Mouse (Mus musculus) neural tube, embryonic 14.5 days (tissue): ENCODE data around the gene Iglon5. TPM values are rescaled to one million over a fixed set of nuclear protein-coding genes. Genes with fewer than 3 reads are reported as not detected.

ENCODE experiments used
- ATAC-seq: fragments of 200-750 bp; cut with Nextera tagmentation; 2 replicates; pipeline ENCODE4 v1.8.0; 2017; ENCODE audit warnings: low read depth, mild to moderate bottlenecking, moderate TSS enrichment, moderate library complexity
- H3K27ac ChIP-seq: fragments of 300-500 bp; sonication (generic); 2 replicates; pipeline ENCODE4 v1.5.1; 2014; ENCODE audit warnings: low read depth, mild to moderate bottlenecking, control low read depth, low read length, moderate library complexity, mixed read lengths
- H3K27me3 ChIP-seq: fragments of 300-500 bp; sonication (generic); 2 replicates; pipeline ENCODE4 v1.6.1; 2014; ENCODE audit warnings: low read length; ENCODE audit not compliant: control insufficient read depth, insufficient read depth
- H3K36me3 ChIP-seq: fragments of 300-500 bp; sonication (generic); 2 replicates; pipeline ENCODE4 v1.6.1; 2014; ENCODE audit warnings: low read length, mixed read lengths; ENCODE audit not compliant: control insufficient read depth, insufficient read depth
- H3K4me1 ChIP-seq: fragments of 300-500 bp; sonication (generic); 2 replicates; pipeline ENCODE4 v1.6.1; 2014; ENCODE audit warnings: low read length; ENCODE audit not compliant: control insufficient read depth, insufficient read depth
- H3K4me2 ChIP-seq: fragments of 300-500 bp; sonication (generic); 2 replicates; pipeline ENCODE4 v1.6.1; 2014; ENCODE audit warnings: mild to moderate bottlenecking, low read depth, low read length, control low read depth
- H3K4me3 ChIP-seq: fragments of 300-500 bp; sonication (generic); 2 replicates; pipeline ENCODE4 v1.5.1; 2014; ENCODE audit warnings: low read depth, low read length, control low read depth, mixed read lengths
- H3K9ac ChIP-seq: fragments of 300-500 bp; sonication (generic); replicated peaks from 2 replicates; pipeline ENCODE4 v1.6.1; 2014; ENCODE audit warnings: low read depth, mild to moderate bottlenecking, control low read depth, low read length, mixed read lengths
- H3K9me3 ChIP-seq: fragments of 300-500 bp; sonication (generic); 2 replicates; pipeline ENCODE4 v1.6.1; 2016; ENCODE audit warnings: low read length; ENCODE audit not compliant: control insufficient read depth
- WGBS: fragments of 180-500 bp; shearing (Covaris S2); extraction: QIAGEN DNeasy Blood & Tissue Kit; methylation state at CpG from one replicate; pipeline ENCODE4 v1.1.7; 2014; 5-methylcytosine and 5-hydroxymethylcytosine counted together
- polyA plus RNA-seq: library from polyadenylated mRNA; unstranded; fragments of >200 nt; fragmentation: Nextera tagmentation; extraction: Ambion mirVana; gene quantifications from 2 replicates; pipeline ENCODE4 v1.2.1, GENCODE M21; 2014

The Iglon5 gene
- polyA plus RNA-seq, 1 experiment from 2014 or later, result 14.6 TPM

- no peak for ATAC-seq
- Histone ChIP-seq H3K4me2 (no peak overlapping the region), H3K4me3 (no peak overlapping the region), H3K9ac (no peak overlapping the region), H3K36me3 (no peaks in the 10 kb centered on the region), H3K27me3 (no peaks in the 10 kb centered on the region), H3K27ac (no peak overlapping the region), H3K9me3 (no peaks in the 10 kb centered on the region), H3K4me1 (peaks cover 17% of the 10 kb centered on the region)
- 88% methylated on average over 3 of the region's 3 CpGs for WGBS
Observed at GRCm38 (mm10) chr7:43441071-43441470, 48.8 kb downstream of the Iglon5 start.

- no peak within 1 kb of the TSS for H3K9ac ChIP-seq
- H3K4me3 ChIP-seq, result no peak within 1 kb of the TSS
- 79% methylated on average over 6 of the region's 6 CpGs for WGBS
- no peak for ATAC-seq
- no peak within 1 kb of the TSS for H3K4me2 ChIP-seq
- H3K27ac ChIP-seq, result no peak within 1 kb of the TSS
- no peaks in the 10 kb centered on the region for H3K9me3 ChIP-seq
- H3K4me1 ChIP-seq, result peaks cover 17% of the 10 kb centered on the region
- H3K27me3 ChIP-seq, result no peaks in the 10 kb centered on the region
- no peaks in the 10 kb centered on the region for H3K36me3 ChIP-seq
Observed at GRCm38 (mm10) chr7:43440482-43440881, 49.4 kb downstream of the Iglon5 start, which contains the start of gene Cldnd2. Gene Cldnd2, plus strand, starts transcription at chr7:43440782.

- no peak overlapping the region for H3K4me3 ChIP-seq
- H3K27ac ChIP-seq, result no peak overlapping the region
- peaks cover 6% of the 10 kb centered on the region for H3K4me1 ChIP-seq
- WGBS, result 88% methylated on average over 4 of the region's 4 CpGs
- no peak overlapping the region for H3K9ac ChIP-seq
- no peaks in the 10 kb centered on the region for H3K27me3 ChIP-seq
- ATAC-seq, result no peak
- H3K9me3 ChIP-seq, result no peaks in the 10 kb centered on the region
- H3K36me3 ChIP-seq, result no peaks in the 10 kb centered on the region
- H3K4me2 ChIP-seq, result no peak overlapping the region
Observed at GRCm38 (mm10) chr7:43438611-43439010, 51.3 kb downstream of the Iglon5 start.

GRCm38 (mm10) chr7:43436341-43437255, 53.3 kb downstream of the Iglon5 start, which contains the start of gene Nkg7:
Gene Nkg7, plus strand, starts transcription at chr7:43437073.
- Histone ChIP-seq H3K27me3 (no peaks in the 10 kb centered on the region), H3K4me2 (no peak within 1 kb of the TSS), H3K9ac (no peak within 1 kb of the TSS), H3K4me3 (no peak within 1 kb of the TSS), H3K9me3 (no peaks in the 10 kb centered on the region), H3K4me1 (no peaks in the 10 kb centered on the region), H3K27ac (no peak within 1 kb of the TSS), H3K36me3 (no peaks in the 10 kb centered on the region)
- ATAC-seq, result no peak
- 78% methylated on average over 10 of the region's 10 CpGs for WGBS

GRCm38 (mm10) chr7:43434676-43435075, 55.2 kb downstream of the Iglon5 start:
- H3K27ac ChIP-seq, result no peak overlapping the region
- H3K4me3 ChIP-seq, result no peak overlapping the region
- no peak overlapping the region for H3K9ac ChIP-seq
- no peak for ATAC-seq
- no peaks in the 10 kb centered on the region for H3K36me3 ChIP-seq
- WGBS, result 83% methylated on average over 5 of the region's 5 CpGs
- H3K27me3 ChIP-seq, result no peaks in the 10 kb centered on the region
- H3K4me2 ChIP-seq, result no peak overlapping the region
- no peaks in the 10 kb centered on the region for H3K4me1 ChIP-seq
- H3K9me3 ChIP-seq, result no peaks in the 10 kb centered on the region

- Histone ChIP-seq H3K4me3 (no peak overlapping the region), H3K4me2 (no peak overlapping the region), H3K27me3 (no peaks in the 10 kb centered on the region), H3K9ac (no peak overlapping the region), H3K4me1 (no peaks in the 10 kb centered on the region), H3K36me3 (no peaks in the 10 kb centered on the region), H3K27ac (no peak overlapping the region), H3K9me3 (no peaks in the 10 kb centered on the region)
- ATAC-seq, result no peak
- 78% methylated on average over 4 of the region's 4 CpGs for WGBS
Observed at GRCm38 (mm10) chr7:43432891-43433290, 57.0 kb downstream of the Iglon5 start.

- Histone ChIP-seq H3K9me3 (no peaks in the 10 kb centered on the region), H3K4me1 (no peaks in the 10 kb centered on the region), H3K27me3 (no peaks in the 10 kb centered on the region), H3K9ac (no peak overlapping the region), H3K4me2 (no peak overlapping the region), H3K36me3 (no peaks in the 10 kb centered on the region), H3K27ac (no peak overlapping the region), H3K4me3 (no peak overlapping the region)
- 68% methylated on average over 4 of the region's 4 CpGs for WGBS
- no peak for ATAC-seq
Observed at GRCm38 (mm10) chr7:43429500-43429899, 60.4 kb downstream of the Iglon5 start.

GRCm38 (mm10) chr7:43427406-43427805, 62.5 kb downstream of the Iglon5 start, which contains the start of gene Lim2:
Gene Lim2, plus strand, starts transcription at chr7:43427670.
- 85% methylated on average over 8 of the region's 8 CpGs for WGBS
- Histone ChIP-seq H3K27ac (no peak within 1 kb of the TSS), H3K9me3 (no peaks in the 10 kb centered on the region), H3K4me2 (no peak within 1 kb of the TSS), H3K4me3 (no peak within 1 kb of the TSS), H3K27me3 (no peaks in the 10 kb centered on the region), H3K9ac (no peak within 1 kb of the TSS), H3K4me1 (no peaks in the 10 kb centered on the region), H3K36me3 (no peaks in the 10 kb centered on the region)
- ATAC-seq, result no peak

GRCm38 (mm10) chr7:43423991-43424625, 65.8 kb downstream of the Iglon5 start:
- H3K9ac ChIP-seq, result no peak overlapping the region
- H3K27ac ChIP-seq, result no peak overlapping the region
- no peak overlapping the region for H3K4me2 ChIP-seq
- no peaks in the 10 kb centered on the region for H3K27me3 ChIP-seq
- no peaks in the 10 kb centered on the region for H3K36me3 ChIP-seq
- WGBS, result 66% methylated on average over 3 of the region's 3 CpGs
- H3K9me3 ChIP-seq, result no peaks in the 10 kb centered on the region
- no peak overlapping the region for H3K4me3 ChIP-seq
- H3K4me1 ChIP-seq, result no peaks in the 10 kb centered on the region
- ATAC-seq, result no peak
